Mouse (Mus musculus) C2C12 (cell line): ENCODE measurements around the gene Rhbdl1.

Experiments used
- CTCF ChIP-seq: IDR thresholded peaks from one replicate; pipeline ENCODE4 v1.5.1; 2011; ENCODE audit not compliant: control insufficient read depth, insufficient read depth, insufficient read length
- FOSL1 ChIP-seq: IDR thresholded peaks from one replicate; pipeline ENCODE4 v1.8.0; 2011; ENCODE audit warnings: mild to moderate bottlenecking, low read length; ENCODE audit not compliant: poor library complexity, insufficient read depth, severe bottlenecking
- MAX ChIP-seq: IDR thresholded peaks from one replicate; pipeline ENCODE4 v1.6.1; 2011; ENCODE audit warnings: mild to moderate bottlenecking, control low read depth
- MYOD1 ChIP-seq: IDR thresholded peaks from one replicate; pipeline ENCODE4 v1.6.1; 2011; ENCODE audit warnings: low read depth; ENCODE audit not compliant: control insufficient read depth, insufficient read length
- MYOG ChIP-seq: IDR thresholded peaks from one replicate; pipeline ENCODE4 v1.6.1; 2011; ENCODE audit not compliant: control insufficient read depth, insufficient read length; ENCODE audit errors: extremely low read depth
- USF1 ChIP-seq: IDR thresholded peaks from one replicate; pipeline ENCODE4 v1.6.1; 2011; ENCODE audit warnings: low read depth, mild to moderate bottlenecking, control low read depth, moderate library complexity

DNA sequence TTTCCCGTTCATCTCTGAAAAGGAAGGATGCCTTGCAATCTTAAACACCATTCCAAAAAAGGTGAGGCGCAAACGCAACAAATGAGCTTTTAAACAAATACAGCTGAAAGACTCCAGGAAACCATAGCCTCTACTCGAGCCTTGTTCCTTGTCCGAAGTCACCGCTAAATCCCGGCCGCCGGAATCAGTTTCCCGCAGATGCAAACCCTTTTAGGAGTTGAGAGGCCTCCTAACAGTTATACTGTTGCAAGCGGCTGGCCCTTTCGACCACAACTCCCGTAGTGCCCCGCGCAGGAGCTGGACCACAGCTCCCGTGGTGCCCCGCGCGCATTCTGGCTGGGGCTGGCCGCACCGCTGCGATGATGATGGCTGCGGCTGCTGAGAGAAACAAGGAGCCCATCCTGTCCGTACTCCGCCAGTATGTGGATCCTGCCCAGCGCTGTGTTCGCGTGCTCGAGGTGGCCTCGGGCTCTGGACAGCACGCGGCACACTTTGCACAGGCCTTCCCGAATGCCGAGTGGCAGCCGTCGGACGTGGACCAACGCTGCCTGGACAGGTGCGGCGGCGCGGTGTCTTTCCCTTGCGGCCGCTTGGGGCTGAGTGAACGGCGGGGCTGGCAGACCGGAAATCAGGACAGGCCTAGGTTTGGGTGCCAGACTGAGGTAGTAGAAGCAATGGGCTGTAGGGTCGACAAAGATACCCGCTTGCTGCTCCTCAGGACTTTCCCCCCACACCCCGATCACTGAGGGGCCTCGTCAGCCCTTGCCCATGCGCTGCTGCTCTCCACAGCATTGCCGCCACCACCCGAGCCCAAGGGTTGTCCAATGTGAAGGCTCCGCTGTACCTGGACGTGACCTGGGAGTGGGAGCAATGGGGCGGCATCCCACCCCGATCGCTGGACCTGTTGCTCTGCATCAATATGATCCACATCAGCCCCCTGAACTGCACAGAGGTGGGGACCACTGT is 38.4 kb upstream of the Rhbdl1 start:
- no peak for TF ChIP-seq CTCF
- no peak for TF ChIP-seq MYOG
- TF ChIP-seq USF1, result no peak
- TF ChIP-seq MAX, result peak; percentile 7
- no peak for TF ChIP-seq FOSL1
- peak; percentile 57 for TF ChIP-seq MYOD1
